ENCODE assay signal across 8 mouse cellular contexts in genomic region chr8:123211876-123212275, GRCm38 (mm10). TPM values are rescaled to one million over a fixed set of nuclear protein-coding genes. Genes with fewer than 3 reads are reported as not detected.
A peak's percentile ranks its signal among the peaks of the same experiment; 100 is the strongest.
DNase-seq lines count a peak whose midpoint lies in the region; ATAC-seq and TF ChIP-seq lines count a peak whose summit lies in the region.

No protein-coding gene starts in this region.

- H3K36me3 ChIP-seq in kidney, embryonic 14.5 days (ENCODE audit: control insufficient read depth, insufficient read depth, low read length): peaks cover 27% of the 10 kb centered on the region
- peaks cover 0 to 5% of the 10 kb centered on the region in 2 experiments; a peak in 1 of 4 replicates for H3K36me3 ChIP-seq in MEL (ENCODE audit: control insufficient read depth in 1 of 2, insufficient read depth in 2 of 2, low read length in 2 of 2)
- H3K36me3 ChIP-seq in hindbrain, embryonic 14.5 days (replicated peaks; ENCODE audit: control insufficient read depth, insufficient read depth): peaks cover 38% of the 10 kb centered on the region
- H3K36me3 ChIP-seq in midbrain, embryonic 15.5 days (replicated peaks): peaks cover 20% of the 10 kb centered on the region; the same call in 1 of the 2 replicates

- H3K79me2 ChIP-seq in MEL (ENCODE audit: control insufficient read depth, insufficient read depth, low read length, poor library complexity): peaks cover 9% of the 10 kb centered on the region

- TF ChIP-seq POLR2A in MEL (IDR thresholded peaks at IDR 0.05; ENCODE audit: control insufficient read depth in 1 of 2, insufficient read depth in 1 of 2, low read depth in 1 of 2, low read length in 2 of 2, poor library complexity in 1 of 2): no peak

- H3K4me2 ChIP-seq in kidney, embryonic 14.5 days (replicated peaks; ENCODE audit: low read depth, low read length): peak overlapping the region; percentile 89
- H3K4me2 ChIP-seq in hindbrain, embryonic 14.5 days (replicated peaks): peak overlapping the region; percentile 78
- H3K4me2 ChIP-seq in midbrain, embryonic 15.5 days: peak overlapping the region; percentile 97

- 44% methylated on average over 10 of the region's 10 CpGs for WGBS in kidney, embryonic 14.5 days
- 52% methylated on average over 10 of the region's 10 CpGs for WGBS in hindbrain, embryonic 14.5 days
- WGBS in midbrain, embryonic 15.5 days: 56% methylated on average over 10 of the region's 10 CpGs

- H3K27ac ChIP-seq in kidney, embryonic 14.5 days (ENCODE audit: low read depth, low read length): 0 out of 2 replicates have a peak overlapping the region, but pooled peaks have one; percentile 32
- no peak overlapping the region for H3K27ac ChIP-seq in MEL (ENCODE audit: control insufficient read depth, low read depth, low read length)
- H3K27ac ChIP-seq in hindbrain, embryonic 14.5 days: no peak overlapping the region
- H3K27ac ChIP-seq in midbrain, embryonic 15.5 days: no peak overlapping the region

- no peaks in the 10 kb centered on the region for H3K27me3 ChIP-seq in kidney, embryonic 14.5 days (ENCODE audit: control insufficient read depth, insufficient read depth, low read length)
- no peaks in the 10 kb centered on the region for H3K27me3 ChIP-seq in MEL (ENCODE audit: control insufficient read depth in 1 of 2, insufficient read depth in 2 of 2, low read length in 2 of 2)
- H3K27me3 ChIP-seq in hindbrain, embryonic 14.5 days (ENCODE audit: control insufficient read depth, insufficient read depth, low read length): no peaks in the 10 kb centered on the region
- no peaks in the 10 kb centered on the region for H3K27me3 ChIP-seq in midbrain, embryonic 15.5 days (replicated peaks)

- no peaks in the 10 kb centered on the region for H3K9me3 ChIP-seq in kidney, embryonic 14.5 days (ENCODE audit: control insufficient read depth, low read length)
- H3K9me3 ChIP-seq in MEL (replicated peaks; ENCODE audit: insufficient read depth, low read length): no peaks in the 10 kb centered on the region
- H3K9me3 ChIP-seq in hindbrain, embryonic 14.5 days (ENCODE audit: control insufficient read depth, low read length): no peaks in the 10 kb centered on the region
- H3K9me3 ChIP-seq in midbrain, embryonic 15.5 days: no peaks in the 10 kb centered on the region

- H3K4me1 ChIP-seq in kidney, embryonic 14.5 days (ENCODE audit: control insufficient read depth, insufficient read depth, low read length): peaks cover 14% of the 10 kb centered on the region
- H3K4me1 ChIP-seq in MEL (ENCODE audit: control insufficient read depth in 1 of 2, insufficient read depth in 2 of 2, low read length in 2 of 2): peaks cover 0 to 4% of the 10 kb centered on the region in 2 experiments; a peak in 3 of 4 replicates
- peaks cover 12% of the 10 kb centered on the region for H3K4me1 ChIP-seq in hindbrain, embryonic 14.5 days (replicated peaks; ENCODE audit: control insufficient read depth, insufficient read depth, low read length)
- peaks cover 24% of the 10 kb centered on the region for H3K4me1 ChIP-seq in midbrain, embryonic 15.5 days

- peak overlapping the region; percentile 95 for H3K4me3 ChIP-seq in kidney, embryonic 14.5 days (ENCODE audit: low read length)
- peak overlapping the region; percentile 67 to 97 for H3K4me3 ChIP-seq in MEL (ENCODE audit: control insufficient read depth in 1 of 2, insufficient read depth in 1 of 2, low read depth in 2 of 2, low read length in 2 of 2)
- H3K4me3 ChIP-seq in hindbrain, embryonic 14.5 days (replicated peaks; ENCODE audit: low read length): peak overlapping the region; percentile 80
- peak overlapping the region; percentile 98 for H3K4me3 ChIP-seq in midbrain, embryonic 15.5 days

- no peak for TF ChIP-seq CTCF in MEL (IDR thresholded peaks at IDR 0.05 in 2 of 3, conservative IDR thresholded peaks at IDR 0.05 in 1 of 3; ENCODE audit: control insufficient read depth in 1 of 3, insufficient read depth in 1 of 3, low read depth in 2 of 3, low read length in 3 of 3, poor library complexity in 1 of 3, severe bottlenecking in 1 of 3)

- peak overlapping the region; percentile 93 for H3K9ac ChIP-seq in kidney, embryonic 14.5 days (ENCODE audit: low read depth, low read length)
- peak overlapping the region; percentile 94 for H3K9ac ChIP-seq in MEL (ENCODE audit: control insufficient read depth, low read depth, low read length, poor library complexity, severe bottlenecking)
- peak overlapping the region; percentile 96 for H3K9ac ChIP-seq in hindbrain, embryonic 14.5 days
- peak overlapping the region; percentile 100 for H3K9ac ChIP-seq in midbrain, embryonic 15.5 days

- intact Hi-C loops in gastrocnemius, postnatal 14 days (cut with DNase I; ENCODE audit: low total_unique reads): no loop called here

- no peak for ATAC-seq in kidney, embryonic 14.5 days (ENCODE audit: low FRiP score, low TSS enrichment)
- no peak for ATAC-seq in hindbrain, embryonic 14.5 days (ENCODE audit: low FRiP score)
- no peak for ATAC-seq in midbrain, embryonic 15.5 days (replicated peaks)

- no peak for DNase-seq in kidney, postnatal 25 days
- no peak for DNase-seq in MEL (ENCODE audit: low read depth, low spot score)
- DNase-seq in hindbrain, embryonic 14.5 days (ENCODE audit: low spot score): no peak
- no peak for DNase-seq in gastrocnemius, postnatal 14 days
- no peak for DNase-seq in gastrocnemius, postnatal 10 days
- no peak for DNase-seq in frontal cortex, postnatal 25 days (ENCODE audit: low spot score in 2 of 2)

- TF ChIP-seq RAD21 in MEL (IDR thresholded peaks at IDR 0.05; ENCODE audit: low read depth, low read length): no peak

- no peak for TF ChIP-seq EP300 in MEL (IDR thresholded peaks at IDR 0.05; ENCODE audit: low read depth in 1 of 2, low read length in 2 of 2)

TF ChIP-seq in MEL, 35 proteins besides CTCF, POLR2A, EP300 and RAD21:
- TF ChIP-seq GATA1 (IDR thresholded peaks at IDR 0.05; ENCODE audit: low read depth, low read length) (no peak), MYC (IDR thresholded peaks at IDR 0.05; ENCODE audit: low read depth, low read length) (0 out of 2 replicates have a peak, but pooled peaks have one; percentile 19), TAL1 (IDR thresholded peaks at IDR 0.05; ENCODE audit: low read length) (no peak), ETS1 (IDR thresholded peaks at IDR 0.05; ENCODE audit: low read depth, low read length) (no peak), USF2 (IDR thresholded peaks at IDR 0.05; ENCODE audit: borderline replicate concordance in 1 of 2, insufficient read depth in 1 of 2, low read depth in 1 of 2, low read length in 2 of 2) (no peak)

RNA-seq across cellular contexts. Expression of gene Chmp1a, which starts 0.7 kb away (rescaled TPM):
- 78.5 and 85.2 TPM in 2 replicates for polyA plus RNA-seq in kidney, embryonic 14.5 days (2014; fragmentation: Nextera tagmentation; extraction: Ambion mirVana)
- total RNA-seq in MEL (2012; rRNA removed): 68.6 and 80.5 TPM in 2 replicates
- 10 to 100 TPM in 1 of 2 experiments, not detected in 1; 85.7 TPM for polyA plus RNA-seq in MEL (2012; ENCODE audit: insufficient read depth in 1 of 2, insufficient read length in 2 of 2, low read depth in 1 of 2, low replicate concordance in 2 of 2, missing spikeins in 1 of 2)
- polyA plus RNA-seq in hindbrain, embryonic 14.5 days (2014; fragmentation: Nextera tagmentation; extraction: Ambion mirVana): 160 and 164 TPM in 2 replicates
- polyA plus RNA-seq in midbrain, embryonic 15.5 days (2015; fragmentation: Nextera tagmentation; extraction: Ambion mirVana): 227 and 235 TPM in 2 replicates
- total RNA-seq in gastrocnemius, postnatal 14 days (2021): 10 to 100 TPM; 41.6 to 53.3 TPM
- total RNA-seq in gastrocnemius, postnatal 10 days (2021): 10 to 100 TPM; 41.0 to 48.2 TPM

RNA-seq across cellular contexts. Expression of gene Spata33, which starts 0.8 kb away (rescaled TPM):
- 5.1 and 5.8 TPM in 2 replicates for polyA plus RNA-seq in kidney, embryonic 14.5 days (2014; fragmentation: Nextera tagmentation; extraction: Ambion mirVana)
- total RNA-seq in MEL (2012; rRNA removed): 0.98 and 1.2 TPM in 2 replicates
- polyA plus RNA-seq in MEL (2012; ENCODE audit: insufficient read depth in 1 of 2, insufficient read length in 2 of 2, low read depth in 1 of 2, low replicate concordance in 2 of 2, missing spikeins in 1 of 2): 1 to 10 TPM in 1 of 2 experiments, not detected in 1; 1.4 TPM
- polyA plus RNA-seq in hindbrain, embryonic 14.5 days (2014; fragmentation: Nextera tagmentation; extraction: Ambion mirVana): 5.2 and 9.8 TPM in 2 replicates
- polyA plus RNA-seq in midbrain, embryonic 15.5 days (2015; fragmentation: Nextera tagmentation; extraction: Ambion mirVana): 8.0 and 8.1 TPM in 2 replicates
- total RNA-seq in gastrocnemius, postnatal 14 days (2021): 1 to 10 TPM; 1.6 to 1.8 TPM
- total RNA-seq in gastrocnemius, postnatal 10 days (2021): 1 to 10 TPM; 1.2 to 2.4 TPM

RNA-seq across cellular contexts. Expression of gene Cdk10, which starts 12.8 kb away (rescaled TPM):
- polyA plus RNA-seq in kidney, embryonic 14.5 days (2014; fragmentation: Nextera tagmentation; extraction: Ambion mirVana): 33.5 and 36.4 TPM in 2 replicates
- total RNA-seq in MEL (2012; rRNA removed): 23.2 and 28.0 TPM in 2 replicates
- 10 to 100 TPM in 1 of 2 experiments, not detected in 1; 43.8 TPM for polyA plus RNA-seq in MEL (2012; ENCODE audit: insufficient read depth in 1 of 2, insufficient read length in 2 of 2, low read depth in 1 of 2, low replicate concordance in 2 of 2, missing spikeins in 1 of 2)
- polyA plus RNA-seq in hindbrain, embryonic 14.5 days (2014; fragmentation: Nextera tagmentation; extraction: Ambion mirVana): 42.9 and 44.1 TPM in 2 replicates
- polyA plus RNA-seq in midbrain, embryonic 15.5 days (2015; fragmentation: Nextera tagmentation; extraction: Ambion mirVana): 52.6 and 55.0 TPM in 2 replicates
- total RNA-seq in gastrocnemius, postnatal 14 days (2021): 10 to 100 TPM; 11.5 to 12.0 TPM
- total RNA-seq in gastrocnemius, postnatal 10 days (2021): 10 to 100 TPM; 14.2 to 18.7 TPM

RNA-seq across cellular contexts. Expression of gene Spata2l, which starts 24.2 kb away (rescaled TPM):
- 2.2 and 3.2 TPM in 2 replicates for polyA plus RNA-seq in kidney, embryonic 14.5 days (2014; fragmentation: Nextera tagmentation; extraction: Ambion mirVana)
- total RNA-seq in MEL (2012; rRNA removed): 1.2 and 1.9 TPM in 2 replicates
- polyA plus RNA-seq in MEL (2012; ENCODE audit: insufficient read depth in 1 of 2, insufficient read length in 2 of 2, low read depth in 1 of 2, low replicate concordance in 2 of 2, missing spikeins in 1 of 2): 1 to 10 TPM in 1 of 2 experiments, not detected in 1; 3.1 TPM
- 8.4 and 9.1 TPM in 2 replicates for polyA plus RNA-seq in hindbrain, embryonic 14.5 days (2014; fragmentation: Nextera tagmentation; extraction: Ambion mirVana)
- 7.4 and 8.1 TPM in 2 replicates for polyA plus RNA-seq in midbrain, embryonic 15.5 days (2015; fragmentation: Nextera tagmentation; extraction: Ambion mirVana)
- total RNA-seq in gastrocnemius, postnatal 14 days (2021): 1 to 10 TPM in 1 of 2 experiments, under 1 TPM in 1; 0.86 to 1.4 TPM
- 1 to 10 TPM; 1.2 to 1.5 TPM for total RNA-seq in gastrocnemius, postnatal 10 days (2021)

RNA-seq across cellular contexts. Expression of gene Dpep1, which starts 25.8 kb away (rescaled TPM):
- 0.61 and 0.99 TPM in 2 replicates for polyA plus RNA-seq in kidney, embryonic 14.5 days (2014; fragmentation: Nextera tagmentation; extraction: Ambion mirVana)
- total RNA-seq in MEL (2012; rRNA removed): not detected in 2 replicates
- not detected for polyA plus RNA-seq in MEL (2012; ENCODE audit: insufficient read depth in 1 of 2, insufficient read length in 2 of 2, low read depth in 1 of 2, low replicate concordance in 2 of 2, missing spikeins in 1 of 2)
- polyA plus RNA-seq in hindbrain, embryonic 14.5 days (2014; fragmentation: Nextera tagmentation; extraction: Ambion mirVana): 0.25 and 0.34 TPM in 2 replicates
- polyA plus RNA-seq in midbrain, embryonic 15.5 days (2015; fragmentation: Nextera tagmentation; extraction: Ambion mirVana): 0.13 and 0.19 TPM in 2 replicates
- total RNA-seq in gastrocnemius, postnatal 14 days (2021): 10 to 100 TPM; 11.8 to 20.9 TPM
- 1 to 10 TPM; 5.1 to 6.6 TPM for total RNA-seq in gastrocnemius, postnatal 10 days (2021)
